ENCODE assay signal across 12 mouse cellular contexts in the genomic region with DNA sequence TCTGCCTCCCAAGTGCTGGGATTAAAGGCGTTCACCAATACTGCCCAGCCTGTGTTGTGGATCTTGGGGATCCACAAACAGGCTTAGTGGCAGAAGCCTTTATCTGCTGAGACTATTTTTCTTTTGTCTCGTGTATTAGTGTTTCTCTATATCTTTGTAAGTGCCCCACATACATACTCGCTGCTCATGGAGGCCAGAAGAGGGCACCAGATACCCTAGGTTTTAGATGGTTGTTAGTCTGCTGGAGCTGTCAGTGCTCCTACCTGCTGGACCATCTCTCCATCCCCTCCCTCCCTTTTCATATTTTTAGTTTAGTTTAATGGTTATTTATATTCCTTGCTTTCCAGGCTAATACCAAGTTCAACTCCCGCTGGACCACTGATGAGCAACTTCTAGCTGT. TPM values are rescaled to one million over a fixed set of nuclear protein-coding genes. Genes with fewer than 3 reads are reported as not detected.
DNase-seq lines count a peak whose midpoint lies in the region; ATAC-seq and TF ChIP-seq lines count a peak whose summit lies in the region.
"Had no signal": no experiment of that assay in that cellular context is flagged by ENCODE, and none has a peak within 500 bp of the region (broad histone marks: within the 10 kb centered on the region; RNA-seq: fewer than 3 reads in every experiment).

No protein-coding gene starts in this region.

- H3K4me1 ChIP-seq in kidney, adult 2 months (ENCODE audit: control insufficient read depth, insufficient read depth, low read length): peaks cover 6% of the 10 kb centered on the region; the same call in 1 of the 2 replicates
- H3K4me1 ChIP-seq in ES-Bruce4 (ENCODE audit: control insufficient read depth, insufficient read depth, low read length): peaks cover 2% of the 10 kb centered on the region
- peaks cover 82% of the 10 kb centered on the region for H3K4me1 ChIP-seq in forebrain, embryonic 15.5 days

- H3K9ac ChIP-seq in ES-Bruce4 (ENCODE audit: low read depth, poor library complexity, severe bottlenecking): no peak overlapping the region
- no peak overlapping the region for H3K9ac ChIP-seq in forebrain, embryonic 15.5 days (replicated peaks)
- H3K9ac ChIP-seq: hindbrain, embryonic 15.5 days had no signal

- H3K27ac ChIP-seq in kidney, adult 2 months (ENCODE audit: insufficient read depth, low read depth, low read length): no peak overlapping the region
- H3K27ac ChIP-seq in ES-Bruce4 (ENCODE audit: insufficient read depth, low read length): no peak overlapping the region
- peak overlapping the region; percentile 93 for H3K27ac ChIP-seq in forebrain, embryonic 15.5 days (replicated peaks)
- H3K27ac ChIP-seq: macrophage had no signal

- no peaks in the 10 kb centered on the region for H3K36me3 ChIP-seq in kidney, adult 2 months (ENCODE audit: control insufficient read depth, insufficient read depth, low read length)
- peaks cover 32% of the 10 kb centered on the region for H3K36me3 ChIP-seq in ES-Bruce4 (ENCODE audit: control insufficient read depth, insufficient read depth, low read length, poor library complexity, severe bottlenecking)
- H3K36me3 ChIP-seq in forebrain, embryonic 15.5 days: peaks cover 62% of the 10 kb centered on the region

- no peak for TF ChIP-seq EP300 in ES-Bruce4 (IDR thresholded peaks at IDR 0.05; ENCODE audit: insufficient read depth, low read depth, low read length)

- WGBS in kidney, adult 2 months: 96% methylated on average over 4 of the region's 4 CpGs
- 85% methylated on average over 4 of the region's 4 CpGs for WGBS in forebrain, embryonic 15.5 days

- H3K27me3 ChIP-seq in kidney, adult 2 months (replicated peaks; ENCODE audit: control insufficient read depth, insufficient read depth, low read length): no peaks in the 10 kb centered on the region
- no peaks in the 10 kb centered on the region for H3K27me3 ChIP-seq in ES-Bruce4 (ENCODE audit: control insufficient read depth, insufficient read depth, low read length, poor library complexity, severe bottlenecking)
- no peaks in the 10 kb centered on the region for H3K27me3 ChIP-seq in forebrain, embryonic 15.5 days
- H3K27me3 ChIP-seq: hindbrain, embryonic 15.5 days had no signal

- TF ChIP-seq POLR2A in kidney, adult 2 months (IDR thresholded peaks at IDR 0.05; ENCODE audit: low read depth, low read length): no peak
- TF ChIP-seq POLR2A in ES-Bruce4 (IDR thresholded peaks at IDR 0.05; ENCODE audit: insufficient read depth, low read length): no peak

- H3K9me3 ChIP-seq in ES-Bruce4 (replicated peaks; ENCODE audit: control insufficient read depth, insufficient read depth, low read length, poor library complexity, severe bottlenecking): no peaks in the 10 kb centered on the region
- H3K9me3 ChIP-seq in forebrain, embryonic 15.5 days: no peaks in the 10 kb centered on the region
- H3K9me3 ChIP-seq: hindbrain, embryonic 15.5 days; limb, embryonic 10.5 days had no signal

- TF ChIP-seq CTCF in kidney, adult 2 months (conservative IDR thresholded peaks at IDR 0.05; ENCODE audit: insufficient read depth, insufficient read length, low read depth, low read length): peak; percentile 45
- TF ChIP-seq CTCF in ES-Bruce4 (IDR thresholded peaks at IDR 0.05; ENCODE audit: low read depth, low read length): peak; percentile 13

- DNase-seq in kidney, adult 2 months: no peak
- no peak for DNase-seq in kidney, postnatal 10 days
- DNase-seq in 416B (ENCODE audit: low read depth): peak; percentile 63
- no peak for DNase-seq in adrenal gland, postnatal 4 days (ENCODE audit: low spot score in 2 of 2)
- DNase-seq in layer of hippocampus, postnatal 36 days: no peak
- DNase-seq: cerebellum, postnatal 36 days; kidney, postnatal 36 days had no signal

- H3K4me2 ChIP-seq in forebrain, embryonic 15.5 days (replicated peaks): no peak overlapping the region
- H3K4me2 ChIP-seq: hindbrain, embryonic 15.5 days had no signal

- no peak for ATAC-seq in forebrain, embryonic 15.5 days (replicated peaks)

- H3K4me3 ChIP-seq in kidney, adult 2 months (ENCODE audit: insufficient read depth, low read depth, low read length): no peak overlapping the region
- no peak overlapping the region for H3K4me3 ChIP-seq in ES-Bruce4 (ENCODE audit: low read depth, low read length)
- H3K4me3 ChIP-seq in forebrain, embryonic 15.5 days: no peak overlapping the region
- H3K4me3 ChIP-seq: hindbrain, embryonic 15.5 days; limb, embryonic 10.5 days had no signal

RNA-seq across cellular contexts. Expression of gene Rcor2, which starts 6.4 kb away (rescaled TPM):
- 1.5 and 1.8 TPM in 2 replicates for polyA plus RNA-seq in kidney, adult 2 months (2012; rRNA removed)
- 69.4 and 78.5 TPM in 2 replicates for polyA plus RNA-seq in ES-Bruce4 (2011; ENCODE audit: insufficient read depth, insufficient read length, low read depth, missing spikeins)
- 60.7 and 67.7 TPM in 2 replicates for polyA plus RNA-seq in forebrain, embryonic 15.5 days (2015; fragmentation: Nextera tagmentation; extraction: Ambion mirVana)
- 10 to 100 TPM; 13.4 to 14.8 TPM for total RNA-seq in adrenal gland, postnatal 4 days (2021)
- total RNA-seq in layer of hippocampus, postnatal 36 days (2021): 10 to 100 TPM; 17.5 to 18.7 TPM

RNA-seq across cellular contexts. Expression of gene Naa40, which starts 32.5 kb away (rescaled TPM):
- 23.7 and 26.2 TPM in 2 replicates for polyA plus RNA-seq in kidney, adult 2 months (2012; rRNA removed)
- polyA plus RNA-seq in ES-Bruce4 (2011; ENCODE audit: insufficient read depth, insufficient read length, low read depth, missing spikeins): 41.0 and 45.1 TPM in 2 replicates
- 69.2 and 69.5 TPM in 2 replicates for polyA plus RNA-seq in forebrain, embryonic 15.5 days (2015; fragmentation: Nextera tagmentation; extraction: Ambion mirVana)
- total RNA-seq in adrenal gland, postnatal 4 days (2021): 10 to 100 TPM; 47.1 to 48.3 TPM
- 10 to 100 TPM; 31.6 to 38.6 TPM for total RNA-seq in layer of hippocampus, postnatal 36 days (2021)

RNA-seq across cellular contexts. Expression of gene Cox8a, which starts 56.1 kb away (rescaled TPM):
- polyA plus RNA-seq in kidney, adult 2 months (2012; rRNA removed): 3,607 and 3,750 TPM in 2 replicates
- 584 and 638 TPM in 2 replicates for polyA plus RNA-seq in ES-Bruce4 (2011; ENCODE audit: insufficient read depth, insufficient read length, low read depth, missing spikeins)
- polyA plus RNA-seq in forebrain, embryonic 15.5 days (2015; fragmentation: Nextera tagmentation; extraction: Ambion mirVana): 656 and 676 TPM in 2 replicates
- total RNA-seq in adrenal gland, postnatal 4 days (2021): 100 to 1,000 TPM; 687 to 720 TPM
- total RNA-seq in layer of hippocampus, postnatal 36 days (2021): 1,000 to 10,000 TPM; 1,005 to 1,018 TPM

Comparison
In these comparisons a context has a peak if more than half of its experiments do, and no peak if none do; other contexts are left out.
1. RNA of gene Rcor2, which starts 6.4 kb away (polyA plus RNA-seq): 69.4 to 78.5 TPM in ES-Bruce4 and 60.7 to 67.7 TPM in forebrain, embryonic 15.5 days; 1.5 to 1.8 TPM in kidney, adult 2 months; every median in the first group is over 10 times any median in the second.